Mouse (Mus musculus) cerebellum, adult 9-10 months (tissue): Measurements from ENCODE around the gene Agbl4.

Experiments
- DNase-seq: peaks from one replicate; pipeline ENCODE4 v3.0.0; 2022

Gene Agbl4

DNA sequence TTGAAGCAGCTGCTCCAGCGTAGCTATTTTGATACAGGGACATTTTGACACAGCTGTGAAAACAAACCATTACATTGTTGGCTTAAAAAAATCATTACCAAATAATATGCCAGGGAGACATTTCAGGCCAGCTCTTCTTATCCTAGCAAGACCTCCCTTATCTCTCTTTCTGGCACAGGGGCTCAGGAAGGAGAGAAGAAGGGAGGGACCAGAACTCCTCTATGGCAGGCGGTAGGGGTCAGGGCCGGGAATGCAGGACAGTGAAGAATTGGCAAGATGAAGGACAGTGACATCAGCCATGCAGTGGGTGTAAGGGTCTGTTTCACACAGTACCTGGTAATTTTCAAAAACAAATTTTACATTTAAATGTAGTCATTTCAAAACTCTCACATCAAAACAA, 1116.5 kb downstream of the Agbl4 start:
- DNase-seq: no peak

DNA sequence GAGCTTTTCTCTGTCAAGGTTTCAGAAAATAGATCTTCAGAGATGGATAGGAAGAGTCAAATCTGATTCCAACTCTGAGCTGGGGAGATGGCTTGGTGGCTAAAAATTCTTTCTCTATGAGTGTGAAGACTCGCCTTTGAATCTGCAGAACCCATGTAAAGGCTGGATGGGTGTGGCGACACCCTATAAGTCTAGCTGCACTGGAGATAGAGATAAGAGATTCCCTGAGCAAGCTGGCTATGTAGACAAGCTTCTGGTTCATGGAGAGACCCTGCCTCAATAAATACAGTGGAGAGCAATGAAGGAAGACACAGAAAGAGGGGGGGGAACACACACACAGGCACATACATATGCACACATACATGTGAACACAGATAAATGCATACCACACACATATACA, 1118.7 kb downstream of the Agbl4 start:
- no peak for DNase-seq

DNA sequence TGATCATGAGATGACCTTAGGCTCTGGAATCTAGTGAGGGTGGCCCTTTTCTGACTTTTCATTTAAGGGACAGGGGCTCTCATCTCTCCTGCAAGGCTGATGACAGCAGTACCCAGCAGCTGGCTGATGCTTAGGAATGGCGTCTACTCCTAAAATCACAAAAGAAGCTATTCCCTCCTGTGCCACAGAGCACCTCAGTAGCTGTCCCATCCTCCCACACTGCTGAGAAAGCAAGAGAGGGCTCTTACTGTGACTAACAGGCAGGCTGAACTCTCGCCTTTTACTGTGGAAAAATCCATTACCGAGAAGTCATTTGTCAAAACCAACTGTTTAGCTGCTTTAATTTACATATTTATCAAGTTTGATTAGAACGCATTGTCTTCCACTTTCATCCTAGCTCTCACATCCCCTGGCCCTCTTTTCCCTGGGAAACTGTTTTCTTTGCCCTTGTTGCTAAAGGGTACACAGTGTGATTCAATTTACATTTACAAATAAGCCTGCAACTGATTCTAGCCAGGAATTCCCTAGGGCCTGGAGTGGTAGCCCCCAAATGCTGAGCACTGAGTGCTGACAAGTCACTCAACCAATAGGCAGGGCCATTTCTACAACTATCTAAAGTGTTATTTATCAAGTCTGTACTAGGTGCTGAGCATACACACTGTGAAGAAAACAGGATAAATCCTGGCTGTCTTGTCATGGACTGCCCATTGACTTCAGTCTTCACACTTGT, 1119.8 kb downstream of the Agbl4 start:
- no peak for DNase-seq

DNA sequence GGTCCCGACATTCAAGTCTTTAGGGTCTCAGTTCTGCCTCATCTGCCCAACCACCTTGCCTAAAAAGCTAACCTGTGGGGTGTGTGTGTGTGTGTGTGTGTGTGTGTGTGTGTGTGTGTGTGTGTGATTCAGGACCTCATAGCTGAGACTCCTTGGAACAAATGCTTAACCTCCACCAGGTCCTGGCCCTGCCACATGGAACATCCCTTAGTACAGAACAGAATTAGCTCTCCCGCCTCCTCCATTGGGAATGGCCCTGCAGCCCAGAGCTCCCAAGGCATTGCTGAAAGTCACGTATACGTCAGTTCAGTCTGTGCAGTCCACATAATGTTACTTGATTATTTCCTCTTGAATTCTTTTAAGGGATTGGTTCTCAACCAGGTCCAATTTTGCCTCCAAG, 1120.7 kb downstream of the Agbl4 start:
- DNase-seq: no peak

DNA sequence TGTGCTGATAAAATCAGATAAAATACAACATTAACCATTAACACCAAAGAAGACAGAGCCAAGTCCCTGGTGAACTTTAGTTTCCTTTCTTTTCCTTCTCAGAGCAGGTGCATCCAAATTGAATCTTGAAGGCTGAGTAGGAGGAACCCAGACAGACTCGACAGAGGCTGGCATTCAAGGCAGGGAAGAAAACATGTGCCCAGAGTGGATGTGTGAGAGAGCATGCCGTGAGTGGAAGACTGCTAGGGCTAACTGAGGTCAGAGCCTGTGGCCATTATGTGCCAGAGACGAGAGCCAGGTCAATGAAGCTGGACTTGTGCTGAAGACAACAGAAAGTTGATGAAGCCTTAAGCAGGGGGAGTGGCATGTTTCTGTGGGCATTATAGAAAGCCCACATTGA, 1121.8 kb downstream of the Agbl4 start:
- DNase-seq: no peak

DNA sequence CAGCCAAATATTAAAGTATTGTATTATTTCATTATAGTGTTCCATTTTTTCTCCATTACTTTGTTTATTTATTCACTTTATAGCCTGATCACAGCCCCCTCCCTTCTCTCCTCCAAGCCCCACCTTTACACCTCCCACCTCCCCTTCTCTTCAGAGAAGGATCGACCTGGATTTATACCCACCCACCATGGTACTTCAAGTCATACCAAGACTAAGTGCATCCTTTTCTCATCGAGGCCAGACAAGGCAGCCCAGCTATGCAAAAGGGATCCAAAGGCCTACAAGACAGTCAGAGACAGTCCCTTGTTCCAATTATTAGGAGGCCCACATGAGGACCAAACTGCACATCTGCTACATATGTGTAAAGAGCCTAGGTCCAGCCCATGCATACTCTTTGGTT, 1122.5 kb downstream of the Agbl4 start:
- DNase-seq: no peak

DNA sequence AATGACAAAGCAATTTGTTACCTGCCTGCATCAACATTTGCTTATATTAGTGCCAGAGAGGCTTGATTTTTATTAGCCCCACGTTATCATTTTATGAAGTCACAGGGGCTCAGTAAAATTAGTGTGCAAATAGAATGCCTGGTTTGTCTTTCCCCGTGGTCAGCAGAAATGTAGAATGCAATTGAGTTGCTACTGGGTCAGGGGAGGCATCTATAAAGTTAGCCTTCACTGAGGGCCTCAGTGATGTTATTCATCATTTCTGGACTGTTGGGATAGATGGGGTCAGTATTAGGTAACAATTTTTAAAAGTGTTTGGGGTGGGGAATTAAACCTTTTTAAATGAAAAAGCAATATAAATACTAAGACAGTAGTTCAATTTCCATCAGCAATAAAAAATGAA, 1125.5 kb downstream of the Agbl4 start:
- DNase-seq: no peak

DNA sequence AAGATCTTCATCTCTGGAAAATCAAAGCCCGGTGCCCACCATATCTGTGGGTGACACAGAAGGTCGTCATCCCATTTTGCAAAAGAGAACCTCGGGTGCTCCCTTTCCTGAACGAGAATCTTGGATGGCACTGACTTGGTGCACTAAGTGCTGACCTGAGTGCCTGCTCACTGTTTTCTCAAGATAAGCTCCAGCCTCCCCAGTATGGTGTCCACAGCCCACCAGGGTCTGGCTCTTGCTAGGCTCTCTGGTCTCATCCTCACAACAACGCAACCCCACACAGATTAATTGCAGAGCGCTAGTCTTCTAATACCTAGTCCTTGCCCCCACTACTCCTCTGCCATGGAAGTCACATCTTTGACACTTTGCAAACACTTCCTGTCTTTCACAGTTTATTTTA, 1131.5 kb downstream of the Agbl4 start:
- no peak for DNase-seq

DNA sequence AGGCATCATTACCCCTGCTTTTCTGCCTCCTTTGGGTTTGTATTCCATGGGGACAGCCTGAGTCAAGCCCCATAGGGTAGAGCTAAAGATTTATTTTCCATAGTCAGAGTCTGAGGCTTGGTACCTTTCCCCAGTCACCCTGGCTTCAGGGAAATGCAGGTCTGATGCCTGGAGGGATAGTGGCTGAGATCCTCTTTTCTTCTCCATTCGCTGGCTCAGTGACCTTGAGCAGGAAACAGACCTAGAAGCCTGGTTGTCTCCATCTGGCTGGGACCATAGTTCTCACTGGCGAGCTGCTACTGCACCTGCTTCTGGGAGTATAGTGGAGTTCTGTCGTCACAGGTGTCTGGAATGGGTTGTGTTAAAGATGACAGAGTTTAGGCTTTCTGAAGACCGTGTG, 1132.5 kb downstream of the Agbl4 start:
- DNase-seq: no peak

DNA sequence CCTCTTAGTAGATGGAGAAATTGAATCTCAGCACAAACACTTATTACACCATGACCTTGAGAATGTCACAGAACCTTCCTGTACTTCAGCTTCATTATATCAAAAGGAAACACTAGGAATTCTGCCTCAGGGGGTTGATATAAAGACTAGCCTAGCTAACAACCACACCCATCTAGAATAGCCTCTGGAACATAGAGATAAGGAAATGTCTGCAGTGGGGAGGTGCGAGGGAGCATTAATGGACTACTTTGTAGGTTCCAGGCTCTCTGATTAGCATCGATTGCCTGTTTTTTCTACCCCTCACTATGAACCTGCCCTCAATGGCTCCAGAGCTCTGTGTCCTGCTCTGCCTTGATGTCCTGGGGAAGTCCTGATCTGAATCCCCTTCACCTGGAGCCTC, 1133.1 kb downstream of the Agbl4 start:
- no peak for DNase-seq

DNA sequence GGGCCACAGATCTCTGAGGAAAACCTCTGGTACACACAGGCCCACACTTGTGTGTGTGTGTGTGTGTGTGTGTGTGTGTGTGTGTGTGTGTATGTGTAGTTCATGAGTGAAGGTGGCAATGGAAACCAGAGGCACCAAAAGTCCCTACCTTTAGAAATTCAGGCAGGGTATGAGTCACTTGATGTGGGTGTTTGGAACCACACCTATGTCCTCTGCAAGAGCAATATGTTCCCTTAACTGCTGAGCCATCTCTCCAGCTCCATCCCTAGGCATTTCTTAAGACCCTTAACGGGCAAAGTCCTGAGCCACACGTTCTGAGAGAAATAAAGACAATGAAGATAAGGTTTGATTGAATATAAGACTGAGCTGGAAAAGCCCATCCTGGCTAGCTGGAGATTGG, 1147.2 kb downstream of the Agbl4 start:
- DNase-seq: no peak

DNA sequence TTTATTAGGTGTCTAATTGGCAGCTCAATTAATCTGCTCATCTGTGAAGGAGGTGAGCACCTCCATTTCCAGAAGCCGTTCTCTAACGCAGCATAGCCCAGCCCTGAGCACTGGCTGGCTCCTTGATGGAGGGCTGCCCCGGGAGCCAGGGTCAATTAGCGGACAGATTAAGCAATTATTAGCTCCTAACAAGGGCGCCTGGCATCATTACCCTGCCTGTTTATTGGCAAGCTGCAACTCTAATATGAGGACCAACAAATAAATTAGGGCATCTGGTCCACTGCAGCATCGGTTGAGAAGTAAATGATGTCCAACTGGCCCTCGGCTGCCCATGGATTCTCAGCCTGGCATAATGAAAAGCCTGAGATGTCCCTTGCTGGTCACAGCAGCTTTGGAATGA, 1148.5 kb downstream of the Agbl4 start:
- no peak for DNase-seq

DNA sequence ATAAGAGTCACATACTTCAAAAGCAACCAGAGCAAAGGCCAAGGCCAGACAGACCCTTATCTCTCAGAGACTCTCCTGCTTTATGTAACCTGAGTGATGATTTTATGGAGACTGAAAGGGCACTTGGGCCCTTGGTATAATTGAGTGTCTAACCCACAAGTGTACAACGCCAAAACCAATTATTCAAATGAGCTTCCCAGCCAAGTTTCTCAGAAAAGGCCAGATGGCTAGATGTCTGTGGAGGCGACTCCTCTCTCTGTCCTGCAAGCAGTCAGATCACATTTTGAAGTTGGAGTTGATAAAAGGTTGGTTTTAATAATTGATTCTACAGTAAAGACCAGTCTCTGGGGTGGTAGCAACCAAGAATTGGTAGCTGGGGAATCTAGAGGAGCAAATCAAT, 1158.0 kb downstream of the Agbl4 start:
- DNase-seq: peak; percentile 5

DNA sequence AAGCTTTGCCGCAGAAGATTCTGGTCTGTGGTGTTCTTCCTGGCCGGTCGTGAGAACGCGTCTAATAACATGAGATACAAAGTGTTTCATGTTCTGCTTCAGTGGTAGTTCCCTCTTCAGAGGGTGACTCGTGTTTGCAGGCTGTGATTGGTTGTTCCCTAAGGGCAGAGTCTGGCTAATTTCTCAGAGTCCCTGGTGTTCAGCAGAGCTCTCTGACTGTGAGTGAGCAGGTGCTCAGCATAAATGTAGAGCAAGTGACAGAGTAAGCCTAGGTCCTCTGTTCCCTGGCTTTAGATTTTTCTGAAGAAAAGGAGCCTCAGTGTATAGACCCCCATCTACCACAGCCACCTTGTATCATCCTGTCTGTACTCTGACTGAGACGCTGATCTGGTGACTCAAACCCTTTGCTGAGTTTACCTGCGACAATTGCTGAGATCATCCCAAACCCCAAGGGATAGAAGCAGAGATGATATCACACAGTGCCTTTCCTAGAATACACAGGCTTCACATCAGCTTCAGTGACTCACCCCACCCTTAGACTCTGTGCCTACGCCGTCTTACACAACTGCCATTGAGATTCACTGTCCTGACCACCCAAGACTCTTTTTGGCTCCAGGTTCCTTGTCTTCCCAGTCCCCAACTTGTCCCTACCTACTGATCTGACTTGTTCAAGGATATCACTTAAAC, 1179.8 kb downstream of the Agbl4 start:
- no peak for DNase-seq

DNA sequence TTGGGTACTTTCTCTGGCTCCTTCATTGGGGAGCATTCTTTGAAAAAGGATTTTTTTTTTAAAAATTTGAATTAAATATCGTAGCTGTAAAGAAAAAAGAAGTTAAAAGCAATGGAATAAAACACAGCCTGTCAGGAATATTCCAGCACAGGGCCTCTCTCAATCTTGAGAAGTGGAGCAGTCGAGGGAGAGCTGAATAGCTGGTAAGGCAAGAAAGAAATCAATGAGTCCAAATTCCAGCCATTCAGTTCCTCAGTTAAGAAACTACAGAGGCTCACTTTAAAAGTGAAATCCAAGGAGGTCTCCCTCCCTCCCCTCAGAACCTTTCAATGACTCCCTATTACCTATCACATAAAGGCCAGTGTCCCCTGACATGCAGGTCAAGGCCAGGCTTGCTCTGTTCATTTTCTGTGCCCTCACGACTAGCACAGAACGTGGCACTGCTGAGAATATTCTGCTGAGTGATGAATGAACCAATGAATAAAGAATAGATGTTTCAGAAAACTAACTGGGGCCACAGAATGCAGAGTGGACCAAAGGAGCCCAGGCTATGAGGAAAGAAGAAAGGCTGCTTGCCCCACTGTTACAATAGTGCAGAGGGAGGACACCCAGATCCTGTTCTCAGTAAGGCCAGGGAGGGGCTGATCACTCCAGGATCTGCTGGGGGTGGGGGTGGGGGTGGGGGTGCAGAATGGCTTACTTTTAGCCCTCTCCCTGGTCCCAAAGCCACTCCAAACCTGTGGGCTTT, 1181.8 kb downstream of the Agbl4 start:
- DNase-seq: no peak

DNA sequence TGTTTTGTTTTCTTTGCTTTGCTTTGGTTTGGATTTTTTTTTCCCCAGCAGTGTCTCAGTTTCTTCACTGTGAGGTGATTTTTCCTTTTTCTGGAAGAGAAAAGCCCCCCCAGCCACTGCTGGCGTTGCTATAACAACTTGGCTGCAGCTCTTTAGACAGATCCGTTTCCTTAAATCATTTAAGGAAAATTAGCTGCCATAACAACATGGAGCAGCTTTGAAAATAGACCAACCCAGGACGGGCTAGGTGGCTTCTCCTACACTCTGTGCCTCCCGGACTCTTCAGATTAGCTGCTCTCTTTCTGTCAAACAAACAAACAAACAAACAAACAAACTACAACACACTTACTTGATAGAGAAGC, 1182.4 kb downstream of the Agbl4 start:
- no peak for DNase-seq

DNA sequence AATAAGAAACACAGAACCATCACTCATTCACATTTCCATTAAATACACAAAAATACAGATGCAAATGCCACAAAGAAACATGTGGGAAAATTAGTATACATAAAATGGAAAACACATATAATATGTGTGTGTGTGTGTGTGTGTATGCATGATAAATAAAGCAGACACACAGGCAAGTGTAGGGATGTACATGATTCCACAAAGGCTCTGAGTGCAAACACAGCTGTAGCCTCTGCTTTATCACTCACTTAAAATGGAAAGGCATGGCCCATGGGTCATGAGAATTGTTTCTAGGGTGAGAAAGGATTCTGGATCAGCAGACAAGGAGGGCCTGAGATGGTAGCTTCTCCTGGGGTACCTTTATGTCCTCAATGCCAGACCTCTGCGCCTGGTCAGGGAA, 1182.8 kb downstream of the Agbl4 start:
- no peak for DNase-seq

DNA sequence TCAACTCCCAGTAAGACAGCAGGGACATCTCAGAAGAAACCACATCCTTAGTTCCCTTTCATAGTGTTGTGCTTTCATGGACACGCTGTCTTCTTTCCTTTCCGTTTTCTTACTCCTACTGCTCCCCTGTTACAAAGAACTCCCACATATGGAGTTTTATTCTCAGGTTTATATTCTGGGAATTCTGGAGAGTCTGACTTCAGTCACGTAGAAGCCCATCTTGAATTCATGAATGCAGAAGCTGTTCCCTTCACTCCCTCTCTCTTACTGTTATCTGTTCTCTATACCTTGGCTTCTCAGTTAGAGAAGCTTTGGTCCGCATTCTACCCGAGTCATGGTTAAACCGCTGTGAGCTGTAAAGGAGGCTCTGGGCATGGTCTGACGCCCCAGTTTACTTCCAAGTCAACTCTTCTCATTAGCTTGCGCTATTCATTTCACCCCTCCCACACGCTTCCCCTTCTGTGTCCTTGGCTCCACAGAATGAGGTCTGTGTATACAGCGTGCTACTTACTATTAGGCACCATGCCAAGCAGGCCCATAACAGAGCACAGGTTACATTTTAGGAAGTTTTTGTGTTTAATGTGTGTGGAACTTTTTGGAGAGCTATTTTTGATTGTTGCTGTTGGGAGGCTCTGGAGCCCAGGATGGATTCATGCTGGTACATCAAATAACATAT, 1186.2 kb downstream of the Agbl4 start:
- DNase-seq: no peak

DNA sequence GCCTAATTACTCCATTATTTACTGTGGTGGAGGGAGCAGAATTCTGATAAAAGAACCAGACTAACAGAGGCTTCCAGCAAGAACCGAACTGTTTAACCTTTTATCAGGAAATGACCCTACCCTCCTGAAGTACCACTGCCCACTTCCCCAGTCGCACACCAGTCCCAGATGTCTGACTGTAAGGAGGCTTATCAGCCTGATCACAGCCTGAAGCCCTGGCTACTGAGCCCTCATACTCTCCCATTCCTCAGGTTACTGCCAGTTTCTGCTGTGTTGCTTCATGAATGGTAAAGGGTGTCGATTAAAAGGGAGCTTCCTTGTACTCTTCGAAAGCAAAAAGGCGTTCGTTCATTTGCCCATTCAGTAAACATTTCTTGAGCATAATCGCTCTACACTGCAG, 1186.8 kb downstream of the Agbl4 start:
- no peak for DNase-seq

DNA sequence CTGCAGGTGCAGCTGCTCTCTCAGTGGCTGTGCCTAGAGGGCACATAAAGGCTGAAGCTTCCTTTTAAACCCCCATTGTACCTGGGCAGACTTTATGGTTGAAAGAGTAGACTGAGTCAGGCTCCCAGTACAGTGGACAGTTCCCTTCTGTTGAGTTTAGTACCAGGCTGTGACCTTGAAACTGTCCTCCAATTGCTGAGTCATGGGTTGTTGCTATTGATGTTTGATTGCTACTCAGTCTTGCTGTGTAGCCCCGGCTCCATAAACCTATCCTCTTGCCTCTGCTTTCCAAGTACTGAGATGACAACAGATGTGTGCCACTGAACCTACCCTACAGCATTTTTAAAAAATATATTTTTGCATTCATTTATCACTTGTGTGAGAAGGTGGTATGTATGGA, 1190.8 kb downstream of the Agbl4 start:
- no peak for DNase-seq

DNA sequence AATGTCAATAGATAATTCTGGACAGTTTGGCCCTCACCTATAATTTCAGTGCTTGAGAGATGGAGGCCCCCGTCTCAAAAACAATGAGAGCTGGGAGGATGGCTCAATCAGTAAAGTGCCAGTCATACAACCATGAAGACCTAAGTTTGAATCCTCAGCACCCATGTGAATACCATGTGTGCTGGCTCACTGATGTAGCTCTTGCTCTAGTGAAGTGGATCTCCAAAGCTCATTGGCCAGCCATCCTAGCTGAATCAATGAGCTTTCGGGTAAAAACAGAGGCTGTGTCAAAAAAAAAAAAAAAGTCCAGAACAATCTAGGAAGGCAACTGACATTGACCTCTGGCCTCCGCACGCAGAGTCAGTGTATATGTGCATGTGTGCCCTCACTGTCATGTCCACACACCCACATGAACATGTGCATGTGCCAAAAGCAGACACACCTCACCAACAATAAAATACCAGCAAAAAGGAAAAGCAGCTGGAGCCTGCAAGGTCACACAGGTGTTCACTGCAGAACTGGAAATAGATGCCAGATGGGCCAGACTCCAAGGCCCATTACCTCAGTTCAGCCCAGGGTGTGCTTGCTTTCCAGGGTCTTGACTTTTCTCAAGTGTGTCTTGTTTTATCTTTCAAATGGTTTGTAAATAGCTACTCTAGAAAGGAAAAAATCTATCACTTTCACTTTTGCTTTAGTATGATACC, 1192.2 kb downstream of the Agbl4 start:
- no peak for DNase-seq

DNA sequence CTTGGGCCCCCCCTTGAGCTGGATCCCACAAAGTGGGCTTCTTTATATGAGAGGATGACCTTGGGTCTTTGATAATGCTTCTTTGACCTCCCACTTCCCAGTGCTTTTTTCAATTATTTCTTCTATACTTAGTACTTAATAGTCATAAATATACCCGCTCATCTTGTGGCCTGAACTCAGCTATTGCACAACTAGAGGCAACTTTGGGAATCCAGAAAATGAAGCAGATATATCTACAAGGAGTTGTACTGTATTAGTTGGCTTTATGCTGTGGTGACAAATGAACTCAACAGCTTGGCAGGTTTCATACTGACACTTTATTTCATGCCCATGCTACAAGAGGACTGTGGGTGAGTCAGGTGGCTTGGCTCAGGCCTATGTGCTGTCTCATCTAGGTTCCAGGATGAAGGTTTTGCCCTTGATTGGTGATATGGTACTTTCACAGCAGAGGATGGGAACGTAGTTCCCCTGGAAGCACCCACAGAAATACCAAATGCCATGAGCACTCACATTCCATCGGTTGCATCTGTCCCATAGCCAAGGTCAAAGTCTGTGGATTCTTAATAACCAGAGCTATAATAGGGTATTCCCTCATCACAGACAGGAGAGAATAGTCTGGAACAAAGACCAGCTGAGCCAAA, 1197.3 kb downstream of the Agbl4 start:
- no peak for DNase-seq

DNA sequence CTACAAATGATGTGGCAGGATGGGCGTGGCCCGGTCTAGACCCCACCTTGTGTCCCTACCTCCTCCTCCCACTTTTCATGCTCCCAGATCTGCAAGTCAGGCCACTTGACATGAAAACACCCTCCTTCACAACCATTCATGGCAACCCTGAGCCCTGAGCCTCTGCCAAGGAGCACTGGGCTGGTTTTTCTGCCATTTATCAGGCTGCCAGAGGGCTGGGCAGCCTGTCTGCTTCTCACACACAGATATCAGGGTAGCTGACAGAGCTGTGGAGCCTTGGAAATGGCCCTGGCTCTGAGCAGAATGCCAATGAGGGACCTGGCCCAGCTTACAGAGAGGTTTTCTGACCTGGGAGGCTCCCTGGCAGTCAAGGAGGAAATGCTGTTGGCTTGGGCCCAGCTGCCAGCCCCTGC, 1199.8 kb downstream of the Agbl4 start:
- DNase-seq: no peak
